Mouse (Mus musculus): ENCODE measurements around the gene Gm47959. TPM values are rescaled to one million over a fixed set of nuclear protein-coding genes. Genes with fewer than 3 reads are reported as not detected.
"Not testable (repeated sequence)": the region's sequence is repeated elsewhere in the genome, so short reads cannot be mapped to it uniquely, and the experiment has no call there.

Gm47959 gene
- not detected for total RNA-seq (2021)
- long read RNA-seq, experiment 1: 0 reads
- long read RNA-seq, experiment 2: 0 reads

DNA sequence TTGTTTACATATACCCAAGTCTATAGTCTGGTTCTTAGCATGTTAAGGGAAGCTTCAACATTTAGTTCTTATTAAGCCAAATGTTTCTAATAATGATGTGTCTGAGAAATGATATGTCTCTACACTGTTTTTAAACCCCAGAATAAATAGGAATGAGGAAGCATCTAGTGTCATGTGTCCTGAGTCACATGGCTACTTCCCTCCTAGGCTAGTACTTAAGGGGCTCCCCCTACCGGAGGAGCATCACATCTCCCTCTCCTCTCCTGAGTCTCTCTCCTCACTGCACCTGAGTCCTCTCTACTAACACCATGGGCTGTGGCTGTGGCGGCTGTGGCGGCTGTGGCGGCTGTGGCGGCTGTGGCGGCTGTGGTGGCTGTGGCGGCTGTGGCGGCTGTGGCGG, at the start of gene Gm47959:
TSS of gene Gm47959 (plus strand) at position 243 of the 400 bp plus-strand sequence.
- not testable (repeated sequence) for DNase-seq

- DNase-seq: not testable (repeated sequence)
Measured at GRCm38 (mm10) chr1:82955913-82956312, 44.4 kb upstream of the Gm47959 start, which contains the start of gene Gm7544. Gene Gm7544 (minus strand): TSS chr1:82956013.

DNA sequence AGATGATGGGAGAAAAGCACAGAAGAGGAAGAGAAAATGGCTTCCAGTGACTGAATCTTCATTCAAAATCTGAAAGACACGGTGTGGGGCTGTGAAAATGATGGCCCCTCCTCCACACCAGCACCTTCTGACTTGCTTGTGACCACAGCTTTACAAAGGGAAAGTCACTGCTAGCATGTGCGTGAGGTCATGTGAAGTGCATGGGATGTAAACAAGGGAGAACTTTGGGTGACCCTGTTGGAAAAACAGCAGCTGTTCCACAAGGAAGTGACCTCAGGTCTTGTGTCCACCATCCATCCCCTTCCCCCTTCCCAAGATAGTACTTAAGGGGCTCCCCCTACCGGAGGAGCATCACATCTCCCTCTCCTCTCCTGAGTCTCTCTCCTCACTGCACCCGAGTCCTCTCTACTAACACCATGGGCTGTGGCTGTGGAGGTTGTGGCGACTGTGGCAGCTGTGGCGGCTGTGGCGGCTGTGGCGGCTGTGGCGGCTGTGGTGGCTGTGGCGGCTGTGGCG, 40.4 kb upstream of the Gm47959 start, which contains the start of gene Gm47955:
TSS of gene Gm47955 (plus strand) at position 417 of the 516 bp plus-strand sequence.
- no peak for DNase-seq

GRCm38 (mm10) chr1:82966413-82966812, 33.9 kb upstream of the Gm47959 start:
- DNase-seq: no peak

DNA sequence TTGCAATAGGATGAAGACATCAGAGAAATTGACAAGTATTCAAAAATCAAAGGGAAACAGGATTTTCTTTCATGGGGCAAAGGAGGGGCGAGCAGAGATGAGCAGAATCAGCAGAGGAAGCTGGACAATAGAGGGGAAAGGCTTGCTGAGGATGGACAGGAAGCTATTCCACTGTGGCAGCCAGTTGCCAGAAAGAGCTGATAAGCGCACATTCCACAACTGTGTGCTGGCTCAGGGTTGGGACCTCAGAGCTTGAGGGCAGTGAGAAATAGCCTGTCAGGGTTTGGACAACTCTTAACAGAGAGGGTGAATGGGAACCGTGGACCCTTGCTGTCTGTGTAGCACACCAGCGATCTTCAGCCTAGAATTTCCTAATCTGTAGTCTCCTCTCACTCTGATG, 28.3 kb upstream of the Gm47959 start:
- peak; percentile 59 to 67 for DNase-seq

DNA sequence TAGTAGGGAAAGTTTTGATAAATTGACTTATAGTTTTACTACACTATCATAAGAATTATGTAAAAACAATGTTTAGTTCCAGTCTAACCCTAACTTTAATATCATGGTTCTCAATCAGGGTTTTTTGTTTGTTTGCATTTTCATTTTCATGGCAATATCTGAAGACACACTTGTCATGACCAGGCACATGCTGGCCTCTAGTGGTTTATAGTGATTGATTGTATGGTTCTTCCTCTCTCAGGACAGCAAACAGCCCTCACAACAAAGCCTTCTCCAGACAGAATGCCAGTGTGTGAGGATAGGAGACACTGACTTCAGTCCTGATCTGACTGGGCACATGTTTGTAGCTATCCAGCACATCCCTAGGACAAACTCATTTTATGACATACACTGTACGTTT, 27.1 kb upstream of the Gm47959 start:
- no peak for DNase-seq

DNA sequence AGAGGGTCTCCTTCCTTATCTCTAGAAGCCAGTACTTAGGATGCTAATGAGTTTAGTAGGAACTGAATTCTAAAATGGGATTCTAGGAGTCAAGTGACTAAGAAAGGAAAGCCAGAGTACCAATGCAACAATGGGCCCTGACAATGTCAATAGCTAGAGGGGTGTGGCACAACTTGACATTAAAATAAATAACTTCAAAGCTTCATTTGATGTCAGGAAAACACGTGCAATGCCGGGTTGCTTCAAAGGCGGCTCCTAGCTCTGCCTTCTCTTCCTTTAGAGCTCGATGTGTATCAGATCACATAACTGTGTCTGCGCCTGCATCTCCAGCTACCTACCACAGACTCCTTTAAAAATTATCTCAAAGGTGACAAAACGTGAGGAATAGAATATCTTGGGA, 26.4 kb upstream of the Gm47959 start:
- no peak for DNase-seq

DNA sequence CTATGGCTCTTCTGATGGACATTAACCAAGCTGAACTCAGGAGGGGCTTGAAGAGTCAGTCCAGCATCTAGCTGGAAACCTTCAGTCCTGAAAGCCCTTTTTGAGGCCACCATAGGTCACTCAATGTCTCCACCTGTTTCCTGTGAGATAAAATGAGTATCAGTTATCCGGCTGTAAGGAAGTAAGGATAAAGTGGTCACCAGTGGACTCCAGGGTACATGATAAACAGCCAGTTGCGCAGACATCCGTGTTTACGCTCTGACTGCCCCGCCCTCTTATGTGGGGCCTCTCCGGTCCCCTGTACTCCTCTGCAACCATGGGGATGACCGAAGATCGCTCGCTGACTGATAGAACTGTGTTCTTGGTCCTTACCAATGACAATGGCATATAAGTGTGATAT, 26.0 kb upstream of the Gm47959 start:
- DNase-seq: no peak

- DNase-seq: peak in 1 of 2 experiments; percentile 48
Measured at GRCm38 (mm10) chr1:82975750-82976149, 24.6 kb upstream of the Gm47959 start.

DNA sequence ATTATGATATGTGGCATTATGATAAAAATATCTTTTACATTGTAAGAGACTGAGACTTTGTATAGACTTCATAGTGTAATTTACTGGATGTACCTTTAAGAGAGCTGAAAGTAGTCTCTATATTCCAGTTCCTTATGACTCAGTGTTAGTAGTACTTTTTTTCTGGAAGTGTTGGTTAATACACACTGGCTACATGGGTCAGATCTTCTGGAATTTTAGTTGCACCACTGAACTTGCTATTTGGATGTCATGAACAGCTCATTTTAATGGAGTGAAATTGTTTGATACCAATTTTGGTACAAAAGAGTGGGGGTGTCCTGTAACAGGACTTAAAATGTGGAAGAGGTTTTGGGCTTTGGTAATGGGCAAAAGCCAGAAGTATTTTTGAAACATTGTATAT, 22.5 kb upstream of the Gm47959 start:
- DNase-seq: no peak

GRCm38 (mm10) chr1:82986738-82987137, 13.6 kb upstream of the Gm47959 start:
- DNase-seq: no peak

- DNase-seq: peak in 1 of 2 experiments; percentile 60
Measured at GRCm38 (mm10) chr1:82987530-82988198, 12.7 kb upstream of the Gm47959 start.

- peak in 1 of 2 experiments; percentile 20 for DNase-seq
Measured at GRCm38 (mm10) chr1:82991062-82991461, 9.3 kb upstream of the Gm47959 start.

GRCm38 (mm10) chr1:82991596-82991995, 8.8 kb upstream of the Gm47959 start:
- no peak for DNase-seq

- no peak for DNase-seq
Measured at GRCm38 (mm10) chr1:82992093-82992492, 8.3 kb upstream of the Gm47959 start.

DNA sequence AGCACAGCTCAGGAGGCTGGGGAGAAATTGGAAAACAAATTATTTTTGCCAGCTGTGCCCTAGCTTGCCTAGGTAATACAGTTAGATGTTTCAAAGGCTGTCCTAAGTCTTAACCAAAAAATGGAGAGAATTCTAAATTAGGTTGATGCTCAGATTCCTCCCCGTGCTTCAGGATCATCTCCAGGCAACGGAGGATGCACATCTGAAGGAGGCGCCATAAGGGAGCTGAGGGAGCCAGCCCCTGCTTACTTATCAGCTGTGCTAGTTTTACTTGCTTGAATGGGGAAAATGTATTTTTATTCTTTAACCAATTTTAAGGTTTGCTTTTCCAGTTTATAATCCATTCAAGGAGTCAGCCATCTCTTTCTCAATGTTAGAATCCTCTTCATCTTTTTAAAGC, 6.4 kb upstream of the Gm47959 start:
- no peak for DNase-seq

DNA sequence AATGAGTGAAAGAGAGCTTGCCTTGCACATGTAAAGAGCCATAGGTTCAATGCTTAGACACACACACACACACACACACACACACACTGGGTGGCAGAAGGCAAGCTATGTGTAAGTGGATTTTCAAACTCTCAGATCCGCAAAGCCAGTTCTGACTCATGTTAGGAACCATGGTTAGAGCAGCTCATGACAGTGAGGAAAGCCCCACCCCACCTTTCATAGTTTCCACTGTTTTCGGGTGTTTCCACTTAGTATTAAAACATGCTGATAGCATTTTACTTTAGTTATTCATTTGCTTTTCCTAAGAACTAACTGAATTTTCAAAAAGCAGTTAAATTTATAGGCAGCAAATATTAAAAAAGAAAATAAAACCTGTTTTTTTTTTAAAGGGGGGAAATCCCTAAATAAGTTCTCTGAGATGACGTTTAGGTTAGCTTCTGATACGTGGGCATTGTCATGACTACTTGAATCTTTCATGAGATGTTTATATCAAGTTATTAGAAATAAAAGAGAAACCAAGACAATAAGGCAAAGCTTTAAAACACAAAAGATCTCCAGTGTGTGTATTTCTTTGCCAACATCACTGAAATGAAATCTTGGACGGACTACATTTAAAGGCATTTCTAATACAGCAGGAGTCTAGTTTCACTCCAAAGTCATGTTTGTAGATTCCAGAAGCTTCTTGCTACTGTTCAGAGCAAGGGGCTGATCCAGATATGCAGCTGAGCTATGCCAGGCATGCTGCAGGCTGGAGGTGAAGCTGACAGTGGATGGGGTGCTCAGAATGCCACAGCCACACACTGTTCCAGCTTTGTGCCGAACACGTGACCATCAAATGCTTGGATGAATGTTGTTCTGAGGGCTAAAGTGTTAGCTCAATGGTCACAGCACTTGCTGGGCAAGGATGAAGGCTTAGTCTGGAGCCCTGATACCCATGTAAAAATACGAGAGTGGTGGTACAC, 6.2 kb downstream of the Gm47959 start:
- DNase-seq: no peak

GRCm38 (mm10) chr1:83007471-83007870, 7.1 kb downstream of the Gm47959 start:
- DNase-seq: no peak

GRCm38 (mm10) chr1:83014477-83014876, 14.1 kb downstream of the Gm47959 start:
- no peak for DNase-seq

GRCm38 (mm10) chr1:83015329-83015879, 15.1 kb downstream of the Gm47959 start:
- DNase-seq: no peak

GRCm38 (mm10) chr1:83016556-83016955, 16.2 kb downstream of the Gm47959 start:
- DNase-seq: no peak

GRCm38 (mm10) chr1:83031950-83032349, 31.6 kb downstream of the Gm47959 start:
- no peak for DNase-seq

Measured in adrenal gland, postnatal 36 days (tissue).